ENCODE assay signal across 31 mouse cellular contexts in the genomic region with DNA sequence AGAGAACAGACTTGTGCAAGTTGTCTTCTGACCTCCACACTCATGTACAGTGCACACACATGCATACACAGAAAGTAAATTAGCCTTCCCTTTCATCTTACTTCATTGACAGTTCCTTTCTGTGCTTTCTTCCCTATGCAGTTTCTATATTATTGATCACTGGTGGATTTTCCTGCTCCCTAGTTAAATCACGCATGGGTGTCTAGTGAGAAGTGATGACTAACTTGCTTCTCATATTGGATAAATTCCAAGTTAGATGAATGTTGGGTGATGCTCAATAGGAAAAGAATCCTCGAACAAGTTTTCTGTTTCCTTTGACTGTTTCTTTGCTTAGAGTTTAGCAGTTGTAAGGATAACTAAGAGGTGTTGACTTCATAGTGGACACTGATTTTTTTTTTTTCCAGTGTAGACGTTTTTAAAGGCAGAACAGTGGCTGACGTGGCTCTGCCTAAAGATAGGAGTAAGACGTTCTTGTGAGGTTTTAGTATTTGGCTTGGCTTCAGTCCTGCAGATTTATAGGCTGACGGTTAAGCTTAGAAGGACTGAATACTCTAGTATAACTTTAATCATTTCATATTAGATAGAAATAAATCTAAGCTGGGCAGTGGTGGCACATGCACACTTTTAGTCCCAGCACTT. TPM values are rescaled to one million over a fixed set of nuclear protein-coding genes. Genes with fewer than 3 reads are reported as not detected.
DNase-seq lines count a peak whose midpoint lies in the region; ATAC-seq lines count a peak whose summit lies in the region.
"Had no signal": no experiment of that assay in that cellular context is flagged by ENCODE, and none has a peak within 500 bp of the region (broad histone marks: within the 10 kb centered on the region; RNA-seq: fewer than 3 reads in every experiment).

No protein-coding gene starts in this region.

- H3K27ac ChIP-seq in heart, embryonic 13.5 days (replicated peaks), result peak overlapping the region; percentile 15; the same call in 1 of the 2 replicates
- H3K27ac ChIP-seq in lung, embryonic 16.5 days (ENCODE audit: low read length), result peak overlapping the region; percentile 93
- H3K27ac ChIP-seq: embryonic facial prominence, embryonic 10.5 days; embryonic facial prominence, embryonic 13.5 days; forebrain, embryonic 10.5 days; forebrain, embryonic 13.5 days; heart, embryonic 15.5 days; hindbrain, embryonic 10.5 days; hindbrain, embryonic 13.5 days; intestine, embryonic 15.5 days had no signal

- no peaks in the 10 kb centered on the region for H3K9me3 ChIP-seq in heart, embryonic 13.5 days
- H3K9me3 ChIP-seq in lung, embryonic 16.5 days (ENCODE audit: control insufficient read depth, low read length), result no peaks in the 10 kb centered on the region
- H3K9me3 ChIP-seq: embryonic facial prominence, embryonic 10.5 days; embryonic facial prominence, embryonic 13.5 days; forebrain, embryonic 13.5 days; G1E; heart, embryonic 15.5 days; hindbrain, embryonic 13.5 days; intestine, embryonic 15.5 days had no signal

- no peaks in the 10 kb centered on the region for H3K27me3 ChIP-seq in heart, embryonic 13.5 days (replicated peaks)
- no peaks in the 10 kb centered on the region for H3K27me3 ChIP-seq in lung, embryonic 16.5 days (ENCODE audit: control insufficient read depth, insufficient read depth, low read depth, low read length)
- H3K27me3 ChIP-seq: CH12.LX; embryonic facial prominence, embryonic 13.5 days; forebrain, embryonic 13.5 days; heart, embryonic 15.5 days; hindbrain, embryonic 13.5 days; intestine, embryonic 15.5 days had no signal

- H3K4me3 ChIP-seq in heart, embryonic 13.5 days, result no peak overlapping the region
- no peak overlapping the region for H3K4me3 ChIP-seq in lung, embryonic 16.5 days (ENCODE audit: low read length)
- H3K4me3 ChIP-seq: embryonic facial prominence, embryonic 10.5 days; embryonic facial prominence, embryonic 13.5 days; forebrain, embryonic 10.5 days; forebrain, embryonic 13.5 days; heart, embryonic 15.5 days; hindbrain, embryonic 10.5 days; hindbrain, embryonic 13.5 days; intestine, embryonic 15.5 days had no signal

- no peak for DNase-seq in heart, adult 18-20 months
- DNase-seq in lung, postnatal 14 days, result no peak
- peak; percentile 70 for DNase-seq in NIH3T3 (ENCODE audit: low read depth)
- no peak for DNase-seq in yolk sac, embryonic 10.5 days (ENCODE audit: low spot score)
- DNase-seq in thymus, adult 18-20 months, result no peak
- DNase-seq: adrenal gland, adult 2 months; adrenal gland, postnatal 25 days; B cell, adult 2 months; cerebellum, adult 11-12 months; cerebellum, adult 8-10 months; cerebellum, postnatal 10 days; cerebellum, postnatal 36 days; embryo, embryonic 11 days; gastrocnemius, postnatal 25 days; heart, postnatal 36 days; kidney, adult 11 months had no signal

- no peak for ATAC-seq in heart, embryonic 13.5 days (ENCODE audit: extremely low read depth, insufficient number of reproducible peaks, low FRiP score, low TSS enrichment)
- no peak for ATAC-seq in lung, embryonic 16.5 days (ENCODE audit: low read depth)
- ATAC-seq: forebrain, embryonic 13.5 days; forebrain, embryonic 16.5 days; hindbrain, embryonic 16.5 days; intestine, embryonic 15.5 days had no signal

- no peak overlapping the region for H3K4me2 ChIP-seq in heart, embryonic 13.5 days
- no peak overlapping the region for H3K4me2 ChIP-seq in lung, embryonic 16.5 days (ENCODE audit: low read depth, low read length)
- H3K4me2 ChIP-seq: embryonic facial prominence, embryonic 13.5 days; forebrain, embryonic 13.5 days; heart, embryonic 11.5 days; heart, embryonic 15.5 days; hindbrain, embryonic 13.5 days; intestine, embryonic 15.5 days had no signal

- no peak overlapping the region for H3K9ac ChIP-seq in heart, embryonic 13.5 days
- no peak overlapping the region for H3K9ac ChIP-seq in lung, embryonic 16.5 days (ENCODE audit: low read length)
- H3K9ac ChIP-seq: embryonic facial prominence, embryonic 13.5 days; forebrain, embryonic 13.5 days; heart, embryonic 15.5 days; hindbrain, embryonic 13.5 days; intestine, embryonic 15.5 days had no signal

- WGBS in heart, embryonic 13.5 days, result 51% methylated on average over 6 of the region's 6 CpGs
- 36% methylated on average over 6 of the region's 6 CpGs for WGBS in lung, embryonic 16.5 days

- peaks cover 51% of the 10 kb centered on the region for H3K4me1 ChIP-seq in heart, embryonic 13.5 days
- peaks cover 29% of the 10 kb centered on the region for H3K4me1 ChIP-seq in lung, embryonic 16.5 days (replicated peaks; ENCODE audit: control insufficient read depth, insufficient read depth, low read length)

- peaks cover 11% of the 10 kb centered on the region for H3K36me3 ChIP-seq in heart, embryonic 13.5 days
- no peaks in the 10 kb centered on the region; the same call in 1 of the 2 replicates for H3K36me3 ChIP-seq in lung, embryonic 16.5 days (ENCODE audit: control insufficient read depth, insufficient read depth, low read length)
- H3K36me3 ChIP-seq: heart, embryonic 15.5 days; intestine, embryonic 15.5 days had no signal

RNA-seq across cellular contexts. Expression of a gene that starts 10.2 kb away (rescaled TPM):
- polyA plus RNA-seq in heart, embryonic 13.5 days (2015; fragmentation: Nextera tagmentation; extraction: Ambion mirVana), result 248 and 271 TPM in 2 replicates
- total RNA-seq in heart, adult 18-20 months (2021), result 10 to 100 TPM; 86.6 to 91.4 TPM
- polyA plus RNA-seq in lung, embryonic 16.5 days (2015; fragmentation: Nextera tagmentation; extraction: Ambion mirVana), result 355 and 360 TPM in 2 replicates

RNA-seq across cellular contexts. Expression of a gene that starts 23.4 kb away (rescaled TPM):
- polyA plus RNA-seq in heart, embryonic 13.5 days (2015; fragmentation: Nextera tagmentation; extraction: Ambion mirVana), result 542 and 584 TPM in 2 replicates
- 100 to 1,000 TPM; 389 to 421 TPM for total RNA-seq in heart, adult 18-20 months (2021)
- polyA plus RNA-seq in lung, embryonic 16.5 days (2015; fragmentation: Nextera tagmentation; extraction: Ambion mirVana), result 298 and 313 TPM in 2 replicates

RNA-seq across cellular contexts. Expression of a gene that starts 38.8 kb away (rescaled TPM):
- 85.2 and 107 TPM in 2 replicates for polyA plus RNA-seq in heart, embryonic 13.5 days (2015; fragmentation: Nextera tagmentation; extraction: Ambion mirVana)
- 100 to 1,000 TPM; 308 to 356 TPM for total RNA-seq in heart, adult 18-20 months (2021)
- 55.1 and 59.3 TPM in 2 replicates for polyA plus RNA-seq in lung, embryonic 16.5 days (2015; fragmentation: Nextera tagmentation; extraction: Ambion mirVana)
